Comparison of ENCODE assay signal across 9 mouse cellular contexts in genomic region chr8:126832163-126832978, GRCm38 (mm10).
DNase-seq lines count a peak whose midpoint lies in the region; ATAC-seq lines count a peak whose summit lies in the region.
"Had no signal": no experiment of that assay in that cellular context is flagged by ENCODE, and none has a peak within 500 bp of the region (broad histone marks: within the 10 kb centered on the region; RNA-seq: fewer than 3 reads in every experiment).

No protein-coding gene starts in this region.

- no peak overlapping the region for H3K4me2 ChIP-seq in forebrain, embryonic 16.5 days (ENCODE audit: low read length)
- H3K4me2 ChIP-seq in forebrain, embryonic 14.5 days (ENCODE audit: low read length), result no peak overlapping the region
- no peak overlapping the region for H3K4me2 ChIP-seq in neural tube, embryonic 15.5 days

- no peak overlapping the region for H3K4me3 ChIP-seq in forebrain, embryonic 16.5 days (replicated peaks; ENCODE audit: low read length)
- no peak overlapping the region for H3K4me3 ChIP-seq in forebrain, embryonic 14.5 days (ENCODE audit: low read depth, low read length)
- H3K4me3 ChIP-seq in neural tube, embryonic 15.5 days (replicated peaks), result no peak overlapping the region

- no peaks in the 10 kb centered on the region for H3K36me3 ChIP-seq in forebrain, embryonic 16.5 days (ENCODE audit: control insufficient read depth, insufficient read depth)
- H3K36me3 ChIP-seq in forebrain, embryonic 14.5 days (ENCODE audit: control insufficient read depth, insufficient read depth, low read length), result no peaks in the 10 kb centered on the region
- H3K36me3 ChIP-seq in neural tube, embryonic 15.5 days, result no peaks in the 10 kb centered on the region

- H3K27ac ChIP-seq in forebrain, embryonic 16.5 days (ENCODE audit: low read length), result 0 out of 2 replicates have a peak overlapping the region, but pooled peaks have one; percentile 23
- no peak overlapping the region for H3K27ac ChIP-seq in forebrain, embryonic 14.5 days (ENCODE audit: low read depth, low read length)
- H3K27ac ChIP-seq in neural tube, embryonic 15.5 days (replicated peaks), result peak overlapping the region; percentile 69

- no peaks in the 10 kb centered on the region for H3K9me3 ChIP-seq in forebrain, embryonic 16.5 days (ENCODE audit: control insufficient read depth, low read length)
- H3K9me3 ChIP-seq in forebrain, embryonic 14.5 days (replicated peaks; ENCODE audit: control insufficient read depth, low read length), result no peaks in the 10 kb centered on the region
- no peaks in the 10 kb centered on the region for H3K9me3 ChIP-seq in neural tube, embryonic 15.5 days (replicated peaks)

- ATAC-seq in forebrain, embryonic 16.5 days, result no peak
- ATAC-seq in forebrain, embryonic 14.5 days, result no peak
- peak; percentile 85 to 87 for ATAC-seq in hematopoietic stem cell, adult 5-6 weeks (replicated peaks in 1 of 2; ENCODE audit: insufficient read depth in 1 of 2, low FRiP score in 2 of 2, low TSS enrichment in 1 of 2, low read depth in 1 of 2, poor library complexity in 2 of 2, severe bottlenecking in 2 of 2)
- ATAC-seq in neural tube, embryonic 15.5 days (ENCODE audit: low FRiP score), result no peak
- ATAC-seq: Patski had no signal

- no peak overlapping the region for H3K9ac ChIP-seq in forebrain, embryonic 16.5 days (replicated peaks; ENCODE audit: low read depth, low read length)
- H3K9ac ChIP-seq in forebrain, embryonic 14.5 days (ENCODE audit: low read length), result no peak overlapping the region
- no peak overlapping the region for H3K9ac ChIP-seq in neural tube, embryonic 15.5 days (replicated peaks)

- H3K4me1 ChIP-seq in forebrain, embryonic 16.5 days (replicated peaks; ENCODE audit: control insufficient read depth, insufficient read depth, low read length), result peaks cover 16% of the 10 kb centered on the region
- H3K4me1 ChIP-seq in forebrain, embryonic 14.5 days (ENCODE audit: control insufficient read depth, insufficient read depth, low read length), result peaks cover 3% of the 10 kb centered on the region
- H3K4me1 ChIP-seq in neural tube, embryonic 15.5 days, result peaks cover 32% of the 10 kb centered on the region

- H3K27me3 ChIP-seq in forebrain, embryonic 16.5 days (replicated peaks; ENCODE audit: control insufficient read depth, insufficient read depth, low read length), result no peaks in the 10 kb centered on the region
- no peaks in the 10 kb centered on the region for H3K27me3 ChIP-seq in forebrain, embryonic 14.5 days (replicated peaks; ENCODE audit: control insufficient read depth, insufficient read depth, low read length)
- H3K27me3 ChIP-seq in neural tube, embryonic 15.5 days (replicated peaks), result no peaks in the 10 kb centered on the region
- H3K27me3 ChIP-seq: Patski had no signal

- WGBS in forebrain, embryonic 16.5 days, result 87% methylated on average over 12 of the region's 12 CpGs
- WGBS in forebrain, embryonic 14.5 days, result 84% methylated on average over 12 of the region's 12 CpGs
- 80% methylated on average over 12 of the region's 12 CpGs for WGBS in neural tube, embryonic 15.5 days

- no peak for DNase-seq in forebrain, embryonic 14.5 days (ENCODE audit: low spot score)
- DNase-seq in brain, adult 2 months (ENCODE audit: low read depth, low spot score), result peak; percentile 48
- DNase-seq in liver, result peak; percentile 58
- DNase-seq in cerebellum, postnatal 25 days, result no peak
- DNase-seq in urinary bladder, adult 2 months (ENCODE audit: low spot score), result no peak

Comparison
In these comparisons a context has a peak if more than half of its experiments do, and no peak if none do; other contexts are left out.
1. ATAC-seq: peak in hematopoietic stem cell, adult 5-6 weeks (2 of 2); none in forebrain, embryonic 16.5 days (single experiment), forebrain, embryonic 14.5 days (single experiment) and neural tube, embryonic 15.5 days (single experiment).
2. DNase-seq: peak in brain, adult 2 months (single experiment) and liver (single experiment); none in forebrain, embryonic 14.5 days (single experiment), cerebellum, postnatal 25 days (0 of 2) and urinary bladder, adult 2 months (single experiment).